Mouse (Mus musculus) mesoderm, embryonic 11.5 days (tissue): Measurements from ENCODE around the gene Serpina3i.

ENCODE experiments used
- DNase-seq: peaks from one replicate; pipeline ENCODE4 v3.0.0-alpha.2; 2012; ENCODE audit warnings: low read depth, low spot score

The Serpina3i gene

GRCm38 (mm10) chr12:104293963-104294362 is 31.0 kb downstream of the Serpina3i start:
- DNase-seq, result no peak

GRCm38 (mm10) chr12:104298049-104298448 is 35.1 kb downstream of the Serpina3i start:
- no peak for DNase-seq

DNA sequence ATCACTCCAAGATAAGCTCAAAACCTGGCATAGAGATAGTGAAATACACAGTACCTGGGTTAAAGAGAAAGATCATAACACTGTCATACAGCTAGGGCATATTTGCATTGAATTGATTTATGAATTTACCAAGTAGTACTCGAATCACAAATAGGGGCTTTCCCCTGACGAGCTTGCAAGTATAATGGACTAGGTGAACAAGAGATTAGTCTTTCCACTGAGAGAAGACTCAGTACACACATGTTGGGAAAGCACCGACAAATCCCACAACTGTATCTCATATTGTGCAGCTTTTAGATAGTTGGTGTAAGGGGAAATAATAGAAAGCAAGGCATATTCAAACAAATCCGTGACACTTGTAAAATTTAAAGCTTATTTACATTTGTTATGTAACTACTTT is 43.1 kb downstream of the Serpina3i start:
- no peak for DNase-seq

- no peak for DNase-seq
These were observed 51.3 kb downstream of the Serpina3i start, which contains the start of gene Serpina3j for GRCm38 (mm10) chr12:104314253-104314652. Gene Serpina3j (plus strand): TSS chr12:104314553.
